Mouse (Mus musculus): ENCODE results near the gene Ubr4. TPM values are rescaled to one million over a fixed set of nuclear protein-coding genes. Genes with fewer than 3 reads are reported as not detected.

Gene Ubr4
- polyA plus RNA-seq, 1 experiment from 2014 or later: 80.1 TPM

GRCm38 (mm10) chr4:139477983-139478382 lies 125.6 kb downstream of the Ubr4 start:
- Histone ChIP-seq H3K9ac (no peak overlapping the region), H3K36me3 (peaks cover 98% of the 10 kb centered on the region), H3K9me3 (replicated peaks) (no peaks in the 10 kb centered on the region), H3K4me2 (replicated peaks) (no peak overlapping the region), H3K4me1 (no peaks in the 10 kb centered on the region), H3K27me3 (no peaks in the 10 kb centered on the region), H3K4me3 (no peak overlapping the region), H3K27ac (no peak overlapping the region)
- no peak for ATAC-seq (ENCODE audit: low FRiP score)
- WGBS: 89% methylated on average over 2 of the region's 2 CpGs

DNA sequence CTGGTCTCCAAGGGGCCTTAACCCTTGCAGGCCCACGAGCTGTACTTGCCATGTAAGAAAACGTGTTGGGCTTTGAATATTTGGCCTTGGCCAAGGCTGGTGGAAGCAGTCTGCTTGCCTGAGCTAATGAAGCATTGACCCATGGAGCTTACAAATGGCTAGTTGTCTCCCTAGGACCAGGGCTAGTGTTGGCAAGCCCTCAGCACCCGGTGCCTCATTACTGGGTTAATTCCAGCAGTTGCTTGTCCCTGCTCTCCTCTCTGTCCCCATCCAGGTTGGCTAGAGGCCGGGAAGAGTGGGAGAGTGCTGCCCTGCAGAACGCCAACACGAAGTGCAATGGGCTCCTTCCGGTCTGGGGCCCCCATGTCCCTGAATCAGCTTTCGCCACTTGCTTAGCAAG lies 126.8 kb downstream of the Ubr4 start:
- Histone ChIP-seq H3K9me3 (replicated peaks) (no peaks in the 10 kb centered on the region), H3K4me3 (no peak overlapping the region), H3K4me2 (replicated peaks) (no peak overlapping the region), H3K36me3 (peaks cover 98% of the 10 kb centered on the region), H3K4me1 (no peaks in the 10 kb centered on the region), H3K27me3 (no peaks in the 10 kb centered on the region), H3K9ac (no peak overlapping the region), H3K27ac (no peak overlapping the region)
- 93% methylated on average over 8 of the region's 8 CpGs for WGBS
- no peak for ATAC-seq (ENCODE audit: low FRiP score)

- H3K27ac ChIP-seq: no peak overlapping the region
- H3K4me3 ChIP-seq: no peak overlapping the region
- peaks cover 94% of the 10 kb centered on the region for H3K36me3 ChIP-seq
- no peak overlapping the region for H3K9ac ChIP-seq
- H3K9me3 ChIP-seq (replicated peaks): no peaks in the 10 kb centered on the region
- H3K4me2 ChIP-seq (replicated peaks): no peak overlapping the region
- H3K4me1 ChIP-seq: no peaks in the 10 kb centered on the region
- H3K27me3 ChIP-seq: no peaks in the 10 kb centered on the region
- WGBS: 97% methylated on average over 1 of the region's 1 CpGs
- no peak for ATAC-seq (ENCODE audit: low FRiP score)
Observed at GRCm38 (mm10) chr4:139481400-139481799, 129.0 kb downstream of the Ubr4 start.

DNA sequence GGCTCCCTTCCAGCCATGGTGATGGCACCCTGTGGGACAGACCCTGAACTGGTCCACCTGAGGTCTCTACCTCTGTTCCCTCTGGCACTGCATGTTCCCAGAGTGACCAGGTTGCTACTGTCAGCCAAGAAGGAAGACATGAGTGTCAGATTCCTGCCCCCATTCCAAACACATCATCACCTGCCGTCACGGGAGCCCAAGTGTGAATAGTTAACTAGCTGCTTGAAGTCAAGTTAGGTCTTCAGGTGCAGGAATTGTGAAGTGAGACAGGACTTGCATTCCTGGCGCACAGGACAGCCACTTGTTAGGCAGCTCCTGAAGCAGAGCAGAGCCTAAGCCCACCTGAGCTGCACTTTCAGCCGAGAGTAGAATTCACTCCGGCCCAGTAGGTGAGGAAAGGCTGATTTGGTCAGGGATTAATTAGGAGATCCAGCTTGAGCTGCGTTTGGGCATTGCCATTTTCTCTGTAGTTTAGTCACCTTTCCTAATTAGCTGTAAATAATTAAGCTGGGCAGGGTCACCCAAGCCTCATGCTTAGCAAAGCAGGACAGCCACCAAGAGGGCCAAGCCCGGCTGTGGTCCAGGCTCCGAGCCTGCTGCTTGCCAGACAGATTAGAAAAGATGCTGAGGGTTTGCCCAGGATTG lies 131.2 kb downstream of the Ubr4 start:
- no peak overlapping the region for H3K9ac ChIP-seq
- H3K27ac ChIP-seq: no peak overlapping the region
- H3K27me3 ChIP-seq: no peaks in the 10 kb centered on the region
- no peaks in the 10 kb centered on the region for H3K9me3 ChIP-seq (replicated peaks)
- H3K36me3 ChIP-seq: peaks cover 95% of the 10 kb centered on the region
- ATAC-seq (ENCODE audit: low FRiP score): no peak
- peaks cover 5% of the 10 kb centered on the region; the same call in 1 of the 2 replicates for H3K4me1 ChIP-seq
- no peak overlapping the region for H3K4me2 ChIP-seq (replicated peaks)
- 90% methylated on average over 8 of the region's 8 CpGs for WGBS
- H3K4me3 ChIP-seq: no peak overlapping the region

DNA sequence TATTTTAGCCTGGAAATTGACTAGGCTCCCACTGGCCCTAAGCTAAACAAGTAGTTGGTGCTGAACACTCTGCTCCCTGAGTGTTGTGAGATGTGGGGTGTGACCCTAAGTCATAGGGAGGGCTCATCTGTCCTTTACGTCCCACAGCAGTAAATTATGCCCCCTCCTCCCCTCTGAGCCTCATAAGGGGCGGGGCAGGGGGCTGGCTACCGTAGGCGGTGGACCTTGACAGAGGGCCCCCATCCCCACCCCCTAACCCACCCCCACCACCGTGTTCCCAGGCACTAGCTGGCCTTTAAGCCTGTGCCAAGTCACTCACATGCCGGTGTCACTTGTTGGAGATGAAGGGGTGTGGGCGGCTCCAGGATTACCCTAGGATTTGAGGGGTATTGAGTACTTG lies 132.1 kb downstream of the Ubr4 start:
- H3K4me2 ChIP-seq (replicated peaks): no peak overlapping the region
- H3K36me3 ChIP-seq: peaks cover 95% of the 10 kb centered on the region
- H3K9ac ChIP-seq: no peak overlapping the region
- H3K27ac ChIP-seq: no peak overlapping the region
- no peaks in the 10 kb centered on the region for H3K9me3 ChIP-seq (replicated peaks)
- H3K27me3 ChIP-seq: no peaks in the 10 kb centered on the region
- no peak overlapping the region for H3K4me3 ChIP-seq
- 77% methylated on average over 7 of the region's 7 CpGs for WGBS
- peaks cover 5% of the 10 kb centered on the region; the same call in 1 of the 2 replicates for H3K4me1 ChIP-seq
- no peak for ATAC-seq (ENCODE audit: low FRiP score)

DNA sequence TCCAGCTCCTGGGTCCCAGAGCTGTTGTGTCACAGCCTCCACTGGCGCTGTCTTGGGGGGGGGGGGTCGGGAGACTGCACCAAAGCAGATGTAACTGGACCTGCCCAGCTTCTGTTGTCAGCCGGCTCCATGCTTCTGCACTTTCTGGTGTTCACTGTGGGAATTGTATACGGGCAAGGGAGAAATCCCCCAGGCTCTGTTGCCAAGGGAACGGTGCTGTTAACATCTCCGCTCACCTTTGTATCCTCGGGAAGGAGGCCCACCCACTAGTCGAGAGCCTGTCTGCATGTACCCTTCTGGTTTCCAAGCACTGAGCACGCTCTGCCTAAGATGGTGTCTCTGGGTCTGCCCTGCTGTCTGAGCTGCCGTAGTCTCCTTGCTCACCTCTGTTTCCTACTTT lies 134.7 kb downstream of the Ubr4 start:
- Histone ChIP-seq H3K4me1 (peaks cover 5% of the 10 kb centered on the region; the same call in 1 of the 2 replicates), H3K9me3 (replicated peaks) (no peaks in the 10 kb centered on the region), H3K4me2 (replicated peaks) (no peak overlapping the region), H3K9ac (no peak overlapping the region), H3K27me3 (no peaks in the 10 kb centered on the region), H3K27ac (no peak overlapping the region), H3K36me3 (peaks cover 95% of the 10 kb centered on the region), H3K4me3 (no peak overlapping the region)
- WGBS: 47% methylated on average over 10 of the region's 10 CpGs
- ATAC-seq (ENCODE audit: low FRiP score): 0 out of 2 replicates have a peak, but pooled peaks have one; percentile 22

DNA sequence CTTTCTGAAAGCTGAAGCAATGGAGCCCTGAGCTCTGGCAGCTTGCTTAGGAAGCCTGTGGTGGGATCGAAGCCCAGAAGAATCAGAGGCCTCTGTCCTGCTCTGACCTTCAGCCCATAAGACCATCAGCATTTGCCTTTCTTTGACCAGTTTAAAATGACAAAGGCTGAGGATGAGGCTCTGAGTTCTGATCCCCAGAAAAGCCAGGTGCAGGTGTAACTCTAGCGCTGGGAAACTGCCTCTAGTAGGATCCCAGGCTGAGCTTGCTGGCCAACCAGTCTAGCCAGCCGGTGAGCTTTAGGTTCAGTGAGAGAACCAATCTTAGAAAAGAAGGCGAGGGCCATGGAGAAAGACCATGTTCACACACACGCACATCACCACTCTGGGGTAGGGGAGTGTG lies 135.9 kb downstream of the Ubr4 start:
- 95% methylated on average over 5 of the region's 5 CpGs for WGBS

GRCm38 (mm10) chr4:139489946-139490345 lies 137.5 kb downstream of the Ubr4 start:
- Histone ChIP-seq H3K27ac (no peak overlapping the region), H3K36me3 (peaks cover 68% of the 10 kb centered on the region), H3K9ac (no peak overlapping the region), H3K4me2 (replicated peaks) (no peak overlapping the region), H3K9me3 (replicated peaks) (no peaks in the 10 kb centered on the region), H3K4me3 (no peak overlapping the region), H3K4me1 (peaks cover 5% of the 10 kb centered on the region; the same call in 1 of the 2 replicates), H3K27me3 (no peaks in the 10 kb centered on the region)
- WGBS: 79% methylated on average over 1 of the region's 1 CpGs
- ATAC-seq (ENCODE audit: low FRiP score): no peak

More for the DNA sequence above, 135.9 kb downstream of the Ubr4 start:
- Histone ChIP-seq H3K27me3 (no peaks in the 10 kb centered on the region), H3K9me3 (replicated peaks) (no peaks in the 10 kb centered on the region), H3K36me3 (peaks cover 84% of the 10 kb centered on the region), H3K4me1 (peaks cover 5% of the 10 kb centered on the region; the same call in 1 of the 2 replicates), H3K4me2 (replicated peaks) (no peak overlapping the region), H3K27ac (no peak overlapping the region), H3K4me3 (no peak overlapping the region), H3K9ac (no peak overlapping the region)
- no peak for ATAC-seq (ENCODE audit: low FRiP score)

DNA sequence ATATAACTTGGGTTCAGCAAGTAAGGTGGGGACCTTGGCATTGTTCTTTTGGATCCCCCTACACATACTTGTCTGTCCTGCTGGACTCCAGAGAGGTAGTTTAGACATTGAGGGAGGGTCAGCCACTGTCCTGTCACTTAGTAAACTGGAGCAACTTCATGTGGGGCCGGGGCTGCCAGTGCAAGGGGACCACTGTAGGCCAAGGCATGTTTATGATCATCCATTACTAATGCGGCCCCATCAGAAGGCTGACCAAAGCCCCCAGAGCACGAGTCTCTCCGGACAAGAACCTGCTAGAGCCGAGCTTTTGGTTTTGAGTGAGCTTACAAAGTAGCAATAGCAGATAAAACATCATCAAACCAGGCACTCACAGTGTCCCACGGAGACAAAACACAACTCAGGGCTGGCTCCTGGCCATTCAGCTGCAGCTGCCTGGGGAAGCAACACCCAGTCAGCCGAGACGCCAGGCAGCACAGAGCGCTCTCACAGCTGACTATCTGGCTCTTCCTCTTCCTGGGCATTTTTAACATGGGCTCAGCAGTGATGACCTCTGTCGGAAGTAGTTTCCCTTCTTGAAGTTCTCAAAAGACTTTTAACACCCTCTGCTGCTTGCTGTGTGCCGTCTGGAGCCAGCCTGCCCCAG lies 138.1 kb downstream of the Ubr4 start:
- peaks cover 62% of the 10 kb centered on the region for H3K36me3 ChIP-seq
- no peaks in the 10 kb centered on the region for H3K27me3 ChIP-seq
- no peak overlapping the region for H3K4me3 ChIP-seq
- H3K4me1 ChIP-seq: peaks cover 5% of the 10 kb centered on the region; the same call in 1 of the 2 replicates
- no peak for ATAC-seq (ENCODE audit: low FRiP score)
- no peak overlapping the region for H3K27ac ChIP-seq
- WGBS: 89% methylated on average over 11 of the region's 11 CpGs
- H3K9ac ChIP-seq: no peak overlapping the region
- H3K9me3 ChIP-seq (replicated peaks): no peaks in the 10 kb centered on the region
- H3K4me2 ChIP-seq (replicated peaks): no peak overlapping the region

DNA sequence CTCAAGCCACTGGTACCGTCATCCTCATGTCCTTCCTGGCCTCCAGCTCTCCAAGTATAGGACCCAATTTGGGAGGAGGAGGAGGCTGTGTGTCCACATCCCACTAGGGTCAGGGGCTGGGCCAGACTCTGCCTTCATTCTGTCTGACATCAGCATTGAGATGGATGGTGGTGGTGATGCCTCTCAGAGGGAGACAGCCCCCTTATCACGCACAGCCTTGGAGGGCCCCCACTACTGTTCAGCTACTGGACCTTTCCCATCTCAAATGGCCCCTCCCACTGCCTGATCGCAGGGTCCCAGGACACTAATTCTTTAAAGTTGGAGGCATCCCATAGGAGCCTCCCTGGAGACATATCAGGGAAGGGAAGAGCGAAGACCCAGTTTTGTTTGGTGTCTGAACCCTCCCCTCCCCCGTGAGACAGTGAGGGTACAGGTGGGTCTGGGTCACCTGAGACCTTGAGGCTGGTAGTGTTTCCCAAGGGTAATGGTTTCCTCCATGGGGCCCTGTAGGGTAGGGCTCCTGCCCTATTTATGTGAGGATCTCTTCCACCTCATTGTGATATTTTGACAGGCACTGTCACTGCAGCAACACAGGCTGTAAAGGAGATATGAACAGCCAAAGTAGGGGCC lies 139.2 kb downstream of the Ubr4 start:
- H3K27me3 ChIP-seq: no peaks in the 10 kb centered on the region
- H3K9ac ChIP-seq: no peak overlapping the region
- WGBS: 93% methylated on average over 5 of the region's 5 CpGs
- no peak overlapping the region for H3K27ac ChIP-seq
- H3K4me3 ChIP-seq: no peak overlapping the region
- H3K36me3 ChIP-seq: peaks cover 54% of the 10 kb centered on the region
- H3K4me1 ChIP-seq: peaks cover 4% of the 10 kb centered on the region; the same call in 1 of the 2 replicates
- no peaks in the 10 kb centered on the region for H3K9me3 ChIP-seq (replicated peaks)
- no peak for ATAC-seq (ENCODE audit: low FRiP score)
- H3K4me2 ChIP-seq (replicated peaks): no peak overlapping the region

DNA sequence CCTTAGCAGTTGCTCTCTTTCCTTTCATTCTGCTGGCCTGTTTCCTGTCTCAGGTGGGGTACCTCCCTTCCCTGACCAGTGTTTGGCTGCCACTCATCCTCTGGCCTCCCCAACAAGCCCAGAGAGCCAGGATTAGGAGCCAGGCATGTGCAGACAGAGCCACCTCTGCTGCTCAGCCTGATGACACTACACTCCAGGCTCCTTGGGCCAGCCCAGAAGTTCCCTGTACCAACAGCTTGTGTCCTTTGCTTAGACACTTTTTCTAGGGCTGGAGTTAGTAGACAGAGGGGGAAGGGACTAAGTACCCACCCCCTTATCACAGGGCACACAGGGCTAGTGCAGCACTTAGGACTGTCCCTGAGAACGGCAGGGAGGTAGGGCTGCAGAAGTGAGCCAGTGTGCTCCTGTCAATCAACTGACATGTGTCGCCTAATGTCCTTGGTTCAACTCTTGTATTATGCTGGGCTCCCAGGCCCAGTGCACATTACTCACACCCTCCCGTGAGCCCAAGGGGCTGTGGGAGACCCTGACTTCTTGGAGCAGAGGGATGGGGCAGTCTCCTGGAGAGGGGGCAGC lies 139.9 kb downstream of the Ubr4 start:
- Histone ChIP-seq H3K9me3 (replicated peaks) (no peaks in the 10 kb centered on the region), H3K4me1 (no peaks in the 10 kb centered on the region), H3K9ac (no peak overlapping the region), H3K36me3 (peaks cover 48% of the 10 kb centered on the region), H3K27ac (no peak overlapping the region), H3K4me3 (no peak overlapping the region), H3K4me2 (replicated peaks) (no peak overlapping the region), H3K27me3 (no peaks in the 10 kb centered on the region)
- 39% methylated on average over 3 of the region's 3 CpGs for whole genome bisulfite sequencing
- ATAC-seq (ENCODE audit: low FRiP score): no peak

GRCm38 (mm10) chr4:139493227-139494025 lies 141.0 kb downstream of the Ubr4 start:
- no peak overlapping the region for H3K27ac ChIP-seq
- WGBS: 73% methylated on average over 9 of the region's 9 CpGs
- peaks cover 38% of the 10 kb centered on the region for H3K36me3 ChIP-seq
- H3K27me3 ChIP-seq: no peaks in the 10 kb centered on the region
- no peak overlapping the region for H3K4me3 ChIP-seq
- peak overlapping the region; percentile 32; the same call in 1 of the 2 replicates for H3K9ac ChIP-seq
- no peak for ATAC-seq (ENCODE audit: low FRiP score)
- H3K9me3 ChIP-seq (replicated peaks): no peaks in the 10 kb centered on the region
- H3K4me2 ChIP-seq (replicated peaks): no peak overlapping the region
- H3K4me1 ChIP-seq: 0 out of 2 replicates have a peak, but pooled peaks cover 6% of the 10 kb centered on the region

All from hindbrain, embryonic 12.5 days (tissue).